Mouse (Mus musculus) myocyte (in vitro differentiated cells): Measurements from ENCODE around the gene Frmd4a.

ENCODE experiments used
- MYOD1 ChIP-seq, 3 experiments: IDR thresholded peaks; one replicate each; pipeline ENCODE4 v1.6.1; 2011; ENCODE audit warnings: control low read depth in 2 of 3, low read depth in 2 of 3, mild to moderate bottlenecking in 2 of 3, moderate library complexity in 1 of 3; ENCODE audit not compliant: insufficient read length in 2 of 3, control insufficient read depth in 1 of 3
- MYOG ChIP-seq, 3 experiments: IDR thresholded peaks; one replicate each; pipeline ENCODE4 v1.6.1; 2011; ENCODE audit warnings: control low read depth in 2 of 3, low read depth in 2 of 3, mild to moderate bottlenecking in 2 of 3; ENCODE audit not compliant: insufficient read length in 2 of 3, control insufficient read depth in 1 of 3, insufficient read depth in 1 of 3
- POLR2A ChIP-seq: IDR thresholded peaks from one replicate; pipeline ENCODE4 v1.6.1; 2011; ENCODE audit warnings: low read depth, mild to moderate bottlenecking, control low read depth, moderate library complexity; ENCODE audit not compliant: insufficient read length

DNA sequence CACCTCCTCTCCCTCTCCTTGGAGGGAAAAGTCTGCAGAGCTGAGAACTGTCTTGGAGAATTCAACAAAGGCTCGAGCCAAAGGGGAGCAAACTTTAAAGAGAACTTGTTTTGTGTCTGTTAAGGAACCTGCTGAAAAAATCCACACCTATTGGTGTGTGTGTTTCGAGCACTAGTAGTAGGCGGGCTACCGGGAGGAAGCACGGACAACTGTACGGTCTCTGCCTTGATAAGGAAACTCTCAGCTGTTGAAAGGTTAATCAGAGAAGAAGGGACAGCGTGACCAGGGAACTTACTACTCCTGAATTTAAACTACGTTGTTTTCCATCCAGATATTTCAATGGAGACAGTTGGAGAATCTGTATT lies 542.3 kb downstream of the Frmd4a start:
- no peak for TF ChIP-seq POLR2A
- TF ChIP-seq MYOG (IDR thresholded peaks at IDR 0.05; ENCODE audit: control insufficient read depth in 1 of 3, insufficient read depth in 1 of 3, insufficient read length in 2 of 3, low read depth in 2 of 3) = no peak
- TF ChIP-seq MYOD1 (IDR thresholded peaks at IDR 0.05; ENCODE audit: control insufficient read depth in 1 of 3, insufficient read length in 2 of 3, low read depth in 2 of 3) = peak in 1 of 3 experiments; percentile 28
